Mouse (Mus musculus) spleen, postnatal 36 days (tissue): Measurements from ENCODE around the gene Gm20517.

Source experiments
- DNase-seq, 2 experiments: peaks; one replicate each; pipeline ENCODE4 v3.0.0; 2022; ENCODE audit warnings: low spot score in 2 of 2, mixed read lengths in 1 of 2

The Gm20517 gene

GRCm38 (mm10) chr17:47610849-47611660 is at the start of gene Gm20517, which contains the start of the genes Bysl and Med20:
Gm20517 (plus strand) TSS chr17:47611589.
Bysl (minus strand) TSS chr17:47611492.
Med20 (plus strand) TSS chr17:47611582.
- peak; percentile 94 to 96 for DNase-seq

DNA sequence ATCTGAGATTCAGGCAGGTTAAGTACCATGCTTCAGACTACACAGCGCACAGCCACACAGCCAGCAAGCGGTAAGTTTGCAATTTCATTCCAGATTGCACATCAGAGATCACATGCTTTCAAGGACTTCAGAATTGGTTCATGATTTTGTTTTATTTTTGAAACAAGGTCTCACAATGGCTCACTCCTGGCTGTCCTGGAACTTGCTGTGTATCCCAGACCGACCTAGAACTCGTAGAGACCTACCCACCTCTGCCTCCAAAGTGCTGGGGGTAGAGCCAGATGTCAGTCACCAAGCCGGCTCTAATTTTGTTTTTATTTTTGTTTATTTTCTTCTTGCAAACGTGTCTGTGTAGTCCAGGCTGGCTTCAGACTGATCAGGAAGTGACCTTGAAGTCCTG is 48.5 kb upstream of the Gm20517 start:
- DNase-seq, result no peak

GRCm38 (mm10) chr17:47564612-47565011 is 46.8 kb upstream of the Gm20517 start:
- no peak for DNase-seq

GRCm38 (mm10) chr17:47566133-47566532 is 45.3 kb upstream of the Gm20517 start:
- DNase-seq, result no peak

GRCm38 (mm10) chr17:47567271-47567670 is 44.1 kb upstream of the Gm20517 start:
- no peak for DNase-seq

- DNase-seq, result peak; percentile 18 to 51
These were observed 43.0 kb upstream of the Gm20517 start for GRCm38 (mm10) chr17:47568389-47568788.

- no peak for DNase-seq
These were observed 42.4 kb upstream of the Gm20517 start for GRCm38 (mm10) chr17:47568951-47569527.

DNA sequence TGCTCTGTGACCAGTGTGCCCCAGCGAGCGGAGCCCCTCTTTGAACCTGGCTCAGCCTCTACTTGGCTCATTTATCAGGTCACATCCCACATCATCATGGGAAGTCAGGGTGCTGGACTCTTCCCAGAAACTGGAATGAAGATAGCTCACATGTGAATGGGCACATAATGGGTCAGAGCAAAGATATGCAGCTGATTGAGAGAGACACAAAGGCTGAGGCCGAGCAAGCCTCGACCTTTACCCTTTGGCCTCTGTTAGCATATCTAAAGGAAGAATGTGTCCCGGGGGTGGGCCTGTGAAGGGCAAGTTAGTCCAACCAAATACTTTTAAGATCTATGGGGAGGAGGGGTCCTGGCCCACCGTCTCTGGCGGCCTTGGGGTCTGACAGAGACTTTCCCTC is 39.8 kb upstream of the Gm20517 start:
- no peak for DNase-seq

DNA sequence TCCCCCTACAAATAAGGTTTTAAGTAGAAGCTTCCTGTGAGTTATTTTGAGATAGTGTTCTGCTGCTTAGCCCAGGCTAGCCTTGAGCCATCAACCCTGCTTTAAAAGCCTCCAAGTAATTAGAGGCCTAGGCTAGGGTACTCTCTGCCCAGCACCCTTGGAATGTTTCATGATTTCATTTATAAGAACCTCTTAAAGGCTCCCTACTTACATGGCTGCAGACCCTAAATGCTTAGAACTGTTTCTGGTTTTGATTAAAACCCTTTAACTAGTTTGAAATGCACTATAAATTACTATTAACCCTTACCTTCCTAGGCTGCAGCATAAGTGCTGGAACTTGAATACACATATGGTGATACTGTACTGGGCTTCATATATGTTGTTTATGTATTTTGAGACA is 39.0 kb upstream of the Gm20517 start:
- no peak for DNase-seq

GRCm38 (mm10) chr17:47574028-47574427 is 37.4 kb upstream of the Gm20517 start:
- DNase-seq, result no peak

DNA sequence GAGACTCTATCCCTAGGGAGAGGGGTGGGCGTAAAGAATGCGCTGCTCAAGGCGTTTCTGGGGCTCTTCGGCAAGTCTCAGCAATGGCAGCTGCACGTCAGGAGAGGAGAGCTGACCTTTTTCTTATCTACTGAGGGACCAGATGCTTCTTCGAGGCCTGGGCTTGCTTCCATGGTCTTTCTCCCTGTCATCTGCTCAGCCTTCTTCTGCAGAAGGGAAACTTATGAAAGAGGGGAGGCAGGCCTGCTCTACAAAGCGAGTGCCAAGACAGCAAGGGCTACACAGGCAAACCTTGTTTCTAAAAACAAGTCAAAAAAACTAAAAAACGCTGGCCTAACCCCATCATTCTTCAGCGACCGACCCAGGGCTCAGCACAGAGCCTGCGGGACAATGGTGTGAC is 36.6 kb upstream of the Gm20517 start:
- DNase-seq, result no peak

- DNase-seq, result no peak
These were observed 32.7 kb upstream of the Gm20517 start for GRCm38 (mm10) chr17:47578655-47579054.

DNA sequence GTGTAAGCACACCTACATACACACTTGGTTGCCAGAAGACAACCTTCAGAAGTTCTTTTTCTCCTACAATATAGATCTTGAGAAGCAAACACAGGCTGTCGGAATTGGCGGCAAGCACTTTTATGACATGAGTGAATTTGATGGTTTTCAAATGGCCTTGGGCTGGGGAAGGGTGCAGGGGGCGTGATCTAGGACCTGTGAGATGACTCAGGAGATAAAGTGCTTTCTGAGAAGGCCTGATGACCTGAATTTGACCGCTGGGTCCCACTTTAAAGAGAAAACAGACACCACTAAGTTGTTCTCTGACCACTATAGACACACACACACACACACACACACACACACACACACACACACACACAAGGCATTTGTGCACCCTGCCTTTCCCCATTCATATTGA is 30.4 kb upstream of the Gm20517 start:
- DNase-seq, result no peak

DNA sequence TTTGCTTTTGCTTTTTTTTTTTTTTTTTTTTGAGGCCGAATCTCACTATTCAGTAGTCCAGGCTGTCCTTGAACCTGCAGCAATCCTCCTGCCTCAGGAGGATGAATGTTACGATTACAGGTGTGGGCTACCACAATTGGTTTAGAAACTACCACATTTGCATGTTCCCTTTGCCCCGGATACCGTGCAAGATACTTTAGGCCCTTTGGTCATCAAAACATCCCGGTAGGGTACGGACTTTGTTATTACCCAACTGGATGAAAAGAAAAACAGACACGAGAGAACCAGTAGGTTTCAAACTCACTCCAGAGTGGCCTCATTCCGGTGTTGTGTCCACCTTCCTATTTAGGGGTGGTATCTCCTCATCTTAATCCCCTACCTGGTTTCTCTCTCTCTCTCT is 22.9 kb upstream of the Gm20517 start:
- DNase-seq, result no peak

- no peak for DNase-seq
These were observed 20.3 kb upstream of the Gm20517 start for GRCm38 (mm10) chr17:47591073-47591472.

DNA sequence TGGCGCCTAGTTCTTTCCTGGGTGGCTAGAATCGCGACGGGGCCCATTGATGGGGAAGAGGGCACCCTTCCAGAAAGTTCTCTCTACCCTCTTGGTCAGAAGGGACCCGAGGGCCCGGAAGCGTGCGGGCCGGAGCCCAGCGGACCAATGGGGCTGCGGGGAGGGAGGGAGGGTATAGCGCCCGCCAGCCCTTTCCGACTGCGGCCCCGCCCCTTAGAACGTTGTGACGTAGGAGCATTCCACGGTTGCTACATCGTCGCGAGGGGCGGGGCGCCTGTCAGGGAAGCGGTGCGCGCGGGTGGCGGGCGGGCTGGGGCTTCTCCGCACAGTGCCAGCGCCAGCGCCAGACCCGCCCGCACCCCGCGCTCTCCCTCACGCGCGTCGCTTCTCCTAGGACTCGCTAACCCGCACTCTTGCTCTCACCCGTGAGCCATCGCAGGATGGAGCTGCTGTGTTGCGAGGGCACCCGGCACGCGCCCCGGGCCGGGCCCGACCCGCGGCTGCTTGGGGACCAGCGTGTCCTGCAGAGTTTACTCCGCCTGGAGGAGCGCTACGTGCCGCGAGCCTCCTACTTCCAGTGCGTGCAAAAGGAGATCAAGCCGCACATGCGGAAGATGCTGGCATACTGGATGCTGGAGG is 18.1 kb upstream of the Gm20517 start:
- DNase-seq, result peak; percentile 92 to 94

DNA sequence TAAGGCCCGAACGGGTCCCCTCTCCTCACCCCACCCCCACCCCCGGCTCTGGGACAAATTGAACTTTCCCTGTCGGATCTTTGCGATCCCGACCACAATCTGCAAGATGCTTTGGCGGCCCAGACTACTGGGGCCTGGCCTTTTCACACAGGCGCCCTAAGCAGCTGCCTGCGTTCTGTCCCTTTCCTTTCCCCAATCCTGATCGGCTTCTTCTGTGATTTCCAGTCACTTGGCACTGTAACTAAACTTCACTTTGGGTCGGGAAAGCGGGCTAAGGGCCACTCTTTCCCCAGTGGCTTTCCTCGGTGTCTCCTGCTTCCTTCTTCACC is 17.6 kb upstream of the Gm20517 start:
- no peak for DNase-seq

DNA sequence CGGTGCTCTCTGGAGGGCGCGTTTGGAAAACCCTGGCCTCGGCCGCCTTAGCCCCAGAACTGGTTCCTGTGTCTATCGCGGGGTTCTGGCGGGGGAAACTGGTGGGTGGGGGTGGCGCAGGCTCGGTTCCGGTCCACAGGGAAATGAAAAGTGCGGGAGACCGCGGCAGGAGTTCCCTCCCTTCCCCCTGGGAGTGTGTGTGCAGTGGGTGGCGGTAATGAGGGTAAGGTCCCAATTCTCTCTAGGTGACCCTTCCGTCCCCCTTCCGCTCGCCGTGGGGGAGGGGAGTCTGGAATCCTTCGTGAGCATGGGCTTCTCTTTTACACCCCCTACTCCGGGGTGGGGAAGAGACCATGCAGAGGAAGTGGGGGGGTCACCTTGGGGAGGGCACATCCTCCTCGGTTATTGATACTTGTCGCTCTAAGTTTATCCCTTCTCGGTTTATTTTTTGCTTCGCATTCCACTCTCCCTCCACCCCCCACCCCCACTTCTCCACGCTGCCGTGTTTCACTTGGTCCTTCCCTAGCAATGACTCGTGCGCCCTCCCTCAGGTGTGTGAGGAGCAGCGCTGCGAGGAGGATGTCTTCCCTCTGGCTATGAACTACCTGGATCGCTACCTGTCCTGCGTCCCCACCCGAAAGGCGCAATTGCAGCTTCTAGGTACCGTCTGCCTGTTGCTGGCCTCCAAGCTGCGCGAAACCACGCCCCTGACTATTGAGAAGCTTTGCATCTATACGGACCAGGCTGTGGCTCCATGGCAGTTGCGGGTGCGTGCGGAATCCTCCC is 17.0 kb upstream of the Gm20517 start:
- DNase-seq, result peak; percentile 43 to 61

- no peak for DNase-seq
These were observed 16.5 kb upstream of the Gm20517 start for GRCm38 (mm10) chr17:47594969-47595247.

DNA sequence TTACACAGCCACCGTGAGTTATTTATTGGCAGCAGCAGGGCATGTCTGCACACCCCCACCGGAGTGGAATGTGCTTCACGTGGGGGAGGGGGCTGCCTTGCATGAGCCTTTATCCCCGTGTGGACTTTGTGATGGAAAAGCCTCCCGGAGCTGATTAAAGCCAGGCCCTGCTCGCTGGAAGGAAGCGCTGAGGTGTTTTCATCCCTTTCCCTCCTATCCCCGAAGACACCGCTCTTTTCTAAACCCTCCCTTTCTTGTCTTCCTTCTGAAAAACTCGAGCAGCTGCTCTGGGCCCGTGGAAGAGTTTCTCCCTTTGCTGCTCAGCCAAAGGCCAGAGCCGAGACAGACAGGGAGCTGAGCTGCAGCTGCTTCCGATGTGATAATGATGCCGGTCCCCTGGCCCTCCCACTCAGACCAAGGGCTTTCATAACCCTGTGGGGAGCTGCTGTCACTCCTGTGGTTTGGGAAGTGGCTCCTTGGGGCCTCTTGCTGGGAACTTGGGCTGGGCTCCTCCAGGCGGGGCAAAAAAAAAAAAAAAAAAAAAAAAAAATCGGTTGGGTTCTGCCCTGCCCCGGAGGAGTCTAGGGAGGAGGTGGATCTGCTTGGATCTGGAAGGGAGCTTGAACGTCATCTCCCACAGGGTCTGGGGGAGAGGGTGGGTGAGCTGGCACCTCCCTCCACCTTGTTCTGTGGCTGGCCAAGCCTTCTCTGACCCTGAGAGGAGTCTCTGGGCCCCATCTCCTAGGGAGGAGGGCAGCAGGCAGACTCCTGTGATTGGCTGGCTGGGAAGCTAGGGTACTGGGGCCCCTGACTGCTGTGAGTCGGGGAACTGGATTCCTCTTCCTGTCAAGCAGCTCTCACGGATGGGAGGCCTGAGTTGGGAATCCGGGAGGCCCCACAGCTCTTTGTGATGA is 15.9 kb upstream of the Gm20517 start:
- DNase-seq, result peak; percentile 46 to 66

DNA sequence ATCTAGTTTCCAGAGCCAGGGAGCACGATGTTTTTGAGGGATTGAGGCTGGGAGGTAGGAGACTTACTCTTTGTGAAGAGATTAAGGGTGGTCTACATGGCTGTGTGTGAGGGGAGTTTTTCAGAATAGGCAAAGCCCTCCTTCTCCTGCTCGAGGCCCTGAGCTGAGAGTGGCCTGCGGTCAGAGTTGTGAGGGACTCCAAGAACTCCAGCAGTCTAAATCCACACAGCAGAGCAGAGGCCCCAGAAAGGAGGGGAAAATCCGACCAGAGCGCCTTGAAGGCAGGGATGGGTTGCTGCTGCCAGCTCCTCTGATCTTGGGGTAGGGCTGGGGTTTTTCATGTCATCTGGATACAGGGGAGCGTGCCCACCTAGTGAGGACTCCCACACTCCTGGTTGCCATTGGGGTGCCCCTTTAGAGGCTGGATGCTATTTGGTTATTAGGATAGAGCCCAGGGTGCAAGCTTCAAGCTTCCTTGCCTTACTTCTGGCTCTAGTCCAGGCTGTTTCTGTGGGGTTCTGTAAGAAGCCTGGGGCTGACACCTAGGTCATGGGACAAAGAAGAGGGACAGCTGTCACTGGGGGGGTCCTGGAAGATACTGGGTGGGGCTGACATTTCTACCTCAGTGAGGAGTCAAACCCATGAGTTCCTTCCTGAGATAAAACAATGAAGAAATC is 15.1 kb upstream of the Gm20517 start:
- no peak for DNase-seq
